Mouse (Mus musculus) Patski (cell line): ENCODE data around the gene Calu. TPM values are rescaled to one million over a fixed set of nuclear protein-coding genes. Genes with fewer than 3 reads are reported as not detected.
A peak's percentile ranks its signal among the peaks of the same experiment; 100 is the strongest.

Experiments used
- ATAC-seq: fragments of 100-300 bp; one replicate; pipeline ENCODE4 v1.8.0; 2021
- CTCF ChIA-PET: fragments of 350-600 bp; sonication (Branson Sonifier 250); formaldehyde crosslinking; loops from one replicate; lab custom pipeline; 2022; ENCODE audit warnings: inconsistent platforms; lab: Charles Lee
- POLR2A ChIA-PET: fragments of 350-600 bp; sonication (Branson Sonifier 250); formaldehyde crosslinking; loops from one replicate; lab custom pipeline; 2022; ENCODE audit warnings: antibody characterized with exemption, inconsistent platforms; lab: Charles Lee
- DNase-seq: peaks from one replicate; pipeline ENCODE4 v3.0.0-alpha.2; 2011; ENCODE audit warnings: low read depth, low spot score
- H3K27me3 ChIP-seq: fragments of 371-371 bp; one replicate; pipeline ENCODE4 v1.5.1; 2021
- CTCF ChIP-seq: fragments of 100-300 bp; IDR thresholded peaks from one replicate; pipeline ENCODE4 v1.5.1; 2021
- in situ Hi-C: fragments of 300-500 bp; cut with MboI; formaldehyde crosslinking; loops from 3 replicates; pipeline ENCODE4 v1.11.1; 2018; ENCODE audit warnings: low pct_unique_long_range_greater_than_20kb, mixed read lengths
- polyA plus RNA-seq: library from polyadenylated mRNA; unstranded; gene quantifications from one replicate; pipeline ENCODE4 v1.2.3, GENCODE M21; 2021

The Calu gene
- polyA plus RNA-seq, 1 experiment from 2014 or later: 448 TPM

GRCm38 (mm10) chr6:29360211-29360610 is 12.3 kb downstream of the Calu start:
- H3K27me3 ChIP-seq: no peaks in the 10 kb centered on the region
- no peak for TF ChIP-seq CTCF
- in situ Hi-C loops: no loop called here
- ChIA-PET CTCF (interaction anchor here (3.4 kb wide), 1 partner anchor 12 kb away, joined by 16 read pairs; the partner anchor contains the start of gene Calu), POLR2A (interaction anchor here (1.0 kb wide), 1 partner anchor 34 kb away, joined by 3 read pairs; no protein-coding TSS in a partner anchor)
- DNase-seq: no peak
- no peak for ATAC-seq

GRCm38 (mm10) chr6:29362246-29363128 is 14.6 kb downstream of the Calu start:
- peak; percentile 89 for ATAC-seq
- in situ Hi-C loops: no loop called here
- peak; percentile 83 for TF ChIP-seq CTCF
- DNase-seq: peak; percentile 83
- POLR2A ChIA-PET: interaction anchor here (0.7 kb wide), 1 partner anchor 11 kb away, joined by 3 read pairs; no protein-coding TSS in a partner anchor
- CTCF ChIA-PET: interaction anchor here (1.2 kb wide), 1 partner anchor 14 kb away, joined by 3 read pairs; the partner anchor contains the start of gene Calu
- no peaks in the 10 kb centered on the region for H3K27me3 ChIP-seq

- no peak for TF ChIP-seq CTCF
- ChIA-PET CTCF (interaction anchor here (1.2 kb wide), 1 partner anchor 15 kb away, joined by 3 read pairs; the partner anchor contains the start of gene Calu), POLR2A (interaction anchor here (0.7 kb wide), 1 partner anchor 10 kb away, joined by 3 read pairs; no protein-coding TSS in a partner anchor)
- in situ Hi-C loops: no loop called here
- DNase-seq: no peak
- ATAC-seq: no peak
- no peaks in the 10 kb centered on the region for H3K27me3 ChIP-seq
Measured at GRCm38 (mm10) chr6:29363129-29363515, 15.3 kb downstream of the Calu start.

GRCm38 (mm10) chr6:29365277-29365676 is 17.4 kb downstream of the Calu start:
- no peak for DNase-seq
- no peaks in the 10 kb centered on the region for H3K27me3 ChIP-seq
- TF ChIP-seq CTCF: no peak
- POLR2A ChIA-PET: interaction anchor here (0.6 kb wide), 1 partner anchor 277 kb away, joined by 3 read pairs; no protein-coding TSS in a partner anchor
- ATAC-seq: no peak
- in situ Hi-C loops: no loop called here
- CTCF ChIA-PET: interaction anchor here (1.2 to 1.8 kb wide), 2 partner anchors 9 to 11 kb away, joined by 3 to 4 read pairs; no protein-coding TSS in a partner anchor

- DNase-seq: no peak
- ChIA-PET POLR2A (no interaction called here), CTCF (interaction anchor here (1.2 kb wide), 1 partner anchor 18 kb away, joined by 3 read pairs; no protein-coding TSS in a partner anchor)
- in situ Hi-C loops: no loop called here
- H3K27me3 ChIP-seq: no peaks in the 10 kb centered on the region
- ATAC-seq: no peak
- TF ChIP-seq CTCF: no peak
Measured at GRCm38 (mm10) chr6:29377386-29377785, 29.5 kb downstream of the Calu start.

GRCm38 (mm10) chr6:29378678-29379077 is 30.8 kb downstream of the Calu start:
- TF ChIP-seq CTCF: no peak
- DNase-seq (no peak), ATAC-seq (no peak)
- CTCF ChIA-PET: no interaction called here
- POLR2A ChIA-PET: no interaction called here
- H3K27me3 ChIP-seq: no peaks in the 10 kb centered on the region
- in situ Hi-C loops: no loop called here

GRCm38 (mm10) chr6:29379954-29380353 is 32.1 kb downstream of the Calu start:
- CTCF ChIA-PET: no interaction called here
- H3K27me3 ChIP-seq: no peaks in the 10 kb centered on the region
- TF ChIP-seq CTCF: no peak
- no peak for DNase-seq
- ATAC-seq: no peak
- POLR2A ChIA-PET: no interaction called here
- in situ Hi-C loops: no loop called here

- TF ChIP-seq CTCF: no peak
- DNase-seq (no peak), ATAC-seq (peak; percentile 54)
- POLR2A ChIA-PET: no interaction called here
- CTCF ChIA-PET: interaction anchor here (1.7 kb wide), 1 partner anchor 36 kb away, joined by 4 read pairs; no protein-coding TSS in a partner anchor
- in situ Hi-C loops: no loop called here
- no peaks in the 10 kb centered on the region for H3K27me3 ChIP-seq
Measured at GRCm38 (mm10) chr6:29382442-29382841, 34.6 kb downstream of the Calu start.

GRCm38 (mm10) chr6:29388052-29388518 is 40.2 kb downstream of the Calu start, which contains the start of gene Opn1sw:
Opn1sw (minus strand) TSS chr6:29388468.
- DNase-seq: no peak
- POLR2A ChIA-PET: interaction anchor here (0.5 kb wide), 1 partner anchor 275 kb away, joined by 4 read pairs; no protein-coding TSS in a partner anchor
- in situ Hi-C loops: no loop called here

GRCm38 (mm10) chr6:29388606-29389080 is 40.8 kb downstream of the Calu start:
- in situ Hi-C loops: no loop called here
- TF ChIP-seq CTCF: no peak
- ChIA-PET CTCF (no interaction called here), POLR2A (interaction anchor here (0.5 kb wide), 1 partner anchor 274 kb away, joined by 4 read pairs; no protein-coding TSS in a partner anchor)
- H3K27me3 ChIP-seq: no peaks in the 10 kb centered on the region
- DNase-seq (peak; percentile 28), ATAC-seq (peak; percentile 52)

More at GRCm38 (mm10) chr6:29388052-29388518, 40.2 kb downstream of the Calu start, which contains the start of gene Opn1sw:
- ATAC-seq: no peak
- TF ChIP-seq CTCF: no peak
- H3K27me3 ChIP-seq: no peaks in the 10 kb centered on the region
- CTCF ChIA-PET: interaction anchor here (0.9 kb wide), 1 partner anchor 370 kb away, joined by 3 read pairs; no protein-coding TSS in a partner anchor
